Mouse (Mus musculus) kidney, adult 11 months (tissue): ENCODE measurements around the gene Apc2.

Experiments used
- DNase-seq: peaks from one replicate; pipeline ENCODE4 v3.0.0; 2022

The Apc2 gene

DNA sequence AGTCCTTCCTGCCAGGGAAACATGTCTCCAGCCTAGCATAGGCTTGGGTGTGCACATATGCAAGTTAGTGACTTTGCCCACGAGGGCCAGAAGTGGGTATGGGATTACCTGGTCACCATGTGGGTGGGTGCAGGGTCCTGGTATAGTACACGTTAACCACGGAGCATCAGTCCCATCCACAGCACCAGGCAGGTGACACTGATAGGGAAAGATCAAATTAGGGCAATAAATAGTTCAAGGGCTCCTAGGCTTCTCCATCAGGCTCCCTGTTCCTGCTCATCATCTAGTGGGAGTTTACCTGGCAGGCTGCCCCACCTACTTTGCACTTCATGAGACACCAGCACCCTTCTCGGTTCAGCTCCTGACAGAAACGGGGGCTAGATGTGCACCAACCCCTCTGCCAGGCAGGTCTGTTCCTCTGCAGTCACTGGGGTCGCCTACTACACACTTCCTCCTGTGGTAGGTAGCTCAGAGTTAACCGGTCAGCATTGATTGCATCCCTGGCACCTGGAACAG, 931 bp upstream of the Apc2 start:
- no peak for DNase-seq

DNA sequence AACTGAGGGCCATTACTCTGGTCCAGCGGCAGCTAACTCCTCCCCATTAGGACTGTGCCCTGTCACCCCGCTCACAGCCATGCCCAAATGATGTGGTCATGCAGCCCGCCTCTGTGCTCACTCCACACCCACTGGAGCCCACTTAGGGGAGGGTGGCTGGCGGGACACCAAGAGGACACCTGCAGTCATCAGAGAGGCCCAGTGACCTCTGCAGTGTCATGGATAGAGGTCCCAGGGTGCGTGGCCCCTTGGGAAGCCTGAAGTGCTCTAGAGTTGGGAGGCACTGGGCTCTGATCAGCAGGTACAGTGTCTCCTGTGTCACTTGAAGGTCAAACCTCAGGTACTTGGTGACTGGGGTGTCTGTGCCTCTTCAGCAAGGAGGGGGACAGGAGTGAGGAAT, 1.0 kb downstream of the Apc2 start:
- no peak for DNase-seq

DNA sequence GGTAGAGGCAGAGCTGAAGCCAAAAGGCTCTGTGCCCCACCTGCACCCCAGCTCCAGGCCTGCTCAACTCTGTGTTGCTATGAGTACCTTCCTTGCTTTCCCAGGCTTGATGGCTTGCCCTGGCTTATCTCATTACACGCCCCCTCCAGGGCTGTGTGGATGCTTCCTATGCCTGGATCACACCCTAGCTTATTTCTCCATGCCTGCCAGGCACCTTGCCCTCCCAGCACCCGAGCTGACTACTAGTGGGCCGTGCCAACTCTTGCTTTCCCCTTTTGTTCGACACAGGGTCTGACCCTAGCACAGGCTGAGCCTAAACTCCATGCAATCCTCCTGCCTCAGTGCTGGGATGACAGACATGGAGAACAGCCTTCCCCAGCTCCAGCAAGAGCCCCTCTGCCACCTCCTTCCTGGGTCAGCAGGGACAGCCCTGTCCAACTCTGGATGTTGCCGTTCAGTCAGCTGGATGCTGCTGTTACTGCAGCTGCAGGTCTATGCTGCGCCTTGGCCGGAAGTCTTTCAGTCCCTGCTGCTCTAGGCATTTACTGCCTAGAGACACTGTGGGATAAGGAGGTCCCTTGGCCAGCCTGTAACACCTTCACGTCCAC, 1.9 kb downstream of the Apc2 start:
- DNase-seq: no peak

DNA sequence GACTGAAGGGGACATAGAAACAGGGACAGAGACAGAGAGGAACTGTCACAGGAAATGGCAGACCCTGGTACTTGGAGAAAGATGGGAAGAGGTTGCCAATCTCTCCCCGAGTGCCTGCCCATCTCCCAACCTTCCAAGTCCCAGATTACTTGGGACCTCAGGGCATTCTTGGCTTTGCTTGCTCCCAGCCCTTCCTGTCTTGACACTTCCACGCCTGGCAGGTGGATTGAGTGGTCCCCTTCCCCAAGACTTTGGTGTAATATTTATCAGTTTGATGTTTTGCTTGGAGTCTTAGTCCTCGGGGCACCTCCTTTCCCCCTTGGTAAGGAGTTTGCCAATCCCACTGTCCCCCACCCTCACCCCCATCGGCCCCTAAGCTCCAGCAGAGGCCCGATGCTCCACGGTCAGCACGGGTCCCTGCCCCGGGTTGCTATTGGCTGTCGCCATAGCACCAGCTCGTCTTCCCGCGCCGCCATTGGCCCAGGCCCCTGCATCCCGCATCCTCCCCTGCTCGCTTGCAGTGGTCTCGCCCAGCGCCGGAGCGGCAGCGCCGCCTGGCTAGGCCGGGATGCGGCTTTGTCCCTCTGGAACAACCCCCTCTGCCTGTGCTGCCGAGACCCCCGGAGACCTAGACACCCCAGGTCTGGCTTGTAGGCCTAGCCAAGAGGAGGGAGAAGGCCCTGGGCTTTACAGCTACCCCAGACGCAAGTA, 2.9 kb downstream of the Apc2 start:
- no peak for DNase-seq

DNA sequence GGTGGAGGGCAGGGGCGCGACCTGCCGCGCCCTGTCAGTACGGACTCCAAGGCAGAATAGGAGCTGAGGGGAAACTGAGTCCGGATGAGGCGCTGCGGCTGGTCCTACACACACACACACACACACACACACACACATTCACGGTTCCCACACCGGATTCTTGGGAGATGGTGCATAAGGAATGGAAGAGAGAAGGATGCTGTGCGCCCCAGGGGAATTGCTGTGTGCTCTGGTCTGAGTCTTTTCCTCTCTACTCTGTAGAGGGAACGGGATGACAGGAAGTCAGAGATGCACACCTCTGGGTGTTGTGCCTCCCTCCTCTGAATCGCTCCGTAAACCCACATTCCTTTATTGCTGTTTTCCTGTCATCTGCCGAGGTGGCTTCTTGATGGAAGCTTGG, 3.5 kb downstream of the Apc2 start:
- DNase-seq: no peak

DNA sequence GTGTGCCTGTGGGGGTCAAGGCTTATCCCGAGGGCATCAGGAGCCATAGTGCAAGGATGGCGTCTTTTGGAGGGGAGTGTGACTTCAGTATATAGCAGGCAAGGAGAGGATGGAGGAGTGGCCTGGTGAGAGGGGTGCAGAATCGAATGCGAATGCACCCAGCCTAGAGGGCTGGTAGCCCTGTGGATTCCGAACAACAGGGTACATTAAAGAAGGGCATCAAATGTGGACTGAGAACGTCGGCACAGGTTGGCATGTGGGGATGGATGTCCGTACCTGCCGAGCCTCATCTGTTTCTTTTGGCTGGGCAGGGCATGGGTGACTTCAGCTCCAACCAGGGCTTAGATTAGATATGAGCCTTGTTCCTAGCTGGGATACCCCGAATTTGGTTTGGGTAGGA, 4.0 kb downstream of the Apc2 start:
- DNase-seq: no peak

DNA sequence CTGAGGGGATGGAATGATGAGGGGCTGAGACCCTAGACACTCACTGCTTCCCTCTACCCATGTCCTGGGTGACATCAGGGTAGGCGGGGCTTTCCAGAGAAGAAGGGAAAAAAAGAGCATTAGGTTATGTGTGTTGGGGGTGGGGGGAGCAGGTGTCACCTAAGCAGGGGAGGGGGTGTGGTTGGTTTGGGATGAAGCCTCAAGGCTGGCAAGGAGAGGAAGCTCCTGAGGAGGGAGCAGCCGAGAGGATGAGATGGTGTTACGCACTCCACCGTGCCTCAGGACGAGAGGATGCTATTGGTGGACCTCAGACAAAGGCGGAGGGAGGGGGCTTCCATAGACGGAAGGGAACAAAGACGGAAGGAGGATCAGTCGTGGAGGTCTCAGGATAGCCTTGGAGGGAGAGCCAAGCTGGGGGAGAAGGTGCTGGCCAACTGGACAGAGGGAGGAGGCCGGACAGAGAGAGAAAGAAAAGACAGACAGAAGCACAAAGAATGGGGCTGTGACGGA, 5.0 kb downstream of the Apc2 start:
- DNase-seq: no peak

DNA sequence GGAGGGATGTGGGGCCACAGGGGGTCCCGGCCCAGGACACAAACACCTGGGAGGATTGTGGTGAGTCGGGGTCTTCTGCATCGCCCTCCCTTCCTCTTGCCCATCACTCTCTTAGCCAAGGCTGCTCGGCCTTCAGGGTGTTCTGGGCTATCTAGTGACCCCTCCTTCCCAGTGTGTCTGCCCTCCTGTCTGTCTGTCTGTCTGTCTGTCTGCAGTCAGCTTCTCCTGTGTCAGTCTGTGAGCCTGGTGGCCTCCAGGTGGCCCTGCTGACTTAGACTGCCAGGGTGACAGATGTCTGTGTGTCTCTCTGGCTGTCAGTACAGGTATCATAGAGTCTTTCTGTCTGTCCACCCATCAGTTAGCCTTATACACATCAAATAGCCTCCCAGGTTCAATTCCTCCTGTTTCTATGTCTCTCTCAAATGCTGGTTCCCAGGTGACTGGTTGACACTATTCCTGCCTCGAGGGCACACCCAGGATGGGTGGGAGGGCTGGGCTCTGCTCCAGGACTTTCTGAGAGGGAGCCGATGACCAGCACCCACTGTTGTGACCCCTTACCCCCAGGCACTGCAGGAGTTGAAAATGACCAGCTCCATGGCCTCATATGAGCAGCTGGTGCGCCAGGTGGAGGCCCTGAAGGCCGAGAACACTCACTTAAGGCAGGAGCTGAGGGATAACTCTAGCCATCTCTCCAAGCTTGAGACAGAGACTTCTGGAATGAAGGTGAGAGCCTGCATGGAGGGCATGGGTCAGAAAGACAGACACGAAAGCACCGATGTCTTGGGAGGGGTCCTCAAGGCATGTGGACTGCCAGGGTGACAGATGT, 5.7 kb downstream of the Apc2 start:
- no peak for DNase-seq

DNA sequence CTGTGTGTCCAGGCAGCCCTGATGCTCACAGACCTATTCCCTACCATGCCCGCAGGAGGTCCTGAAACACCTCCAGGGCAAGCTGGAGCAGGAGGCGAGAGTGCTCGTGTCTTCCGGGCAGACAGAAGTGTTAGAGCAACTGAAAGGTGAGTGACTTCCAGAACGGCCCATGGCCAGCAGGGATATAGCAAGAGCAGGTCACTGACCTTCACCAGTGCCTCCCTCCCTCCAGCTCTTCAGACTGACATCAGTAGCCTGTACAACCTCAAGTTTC, 6.2 kb downstream of the Apc2 start:
- DNase-seq: no peak

DNA sequence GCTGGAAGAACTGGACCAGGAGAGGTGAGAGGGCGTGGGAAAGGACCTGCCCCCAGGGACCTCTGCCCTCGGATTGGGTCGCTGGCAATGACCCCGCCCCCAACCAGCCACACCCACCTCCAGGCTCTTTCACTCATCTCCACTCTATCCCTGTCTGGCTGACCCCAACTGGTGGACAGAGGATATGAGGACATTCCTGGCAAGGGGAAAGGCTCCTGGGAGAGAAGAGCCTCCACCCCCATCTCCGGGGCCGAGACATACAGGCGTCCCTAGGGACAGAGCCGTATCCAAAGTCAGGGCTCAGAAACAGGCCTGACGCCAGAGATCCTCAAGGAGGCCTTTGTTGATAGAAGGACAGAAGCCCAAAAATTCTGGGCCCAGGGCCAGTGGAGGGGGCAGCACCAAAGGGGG, 6.7 kb downstream of the Apc2 start:
- DNase-seq: peak; percentile 72

DNA sequence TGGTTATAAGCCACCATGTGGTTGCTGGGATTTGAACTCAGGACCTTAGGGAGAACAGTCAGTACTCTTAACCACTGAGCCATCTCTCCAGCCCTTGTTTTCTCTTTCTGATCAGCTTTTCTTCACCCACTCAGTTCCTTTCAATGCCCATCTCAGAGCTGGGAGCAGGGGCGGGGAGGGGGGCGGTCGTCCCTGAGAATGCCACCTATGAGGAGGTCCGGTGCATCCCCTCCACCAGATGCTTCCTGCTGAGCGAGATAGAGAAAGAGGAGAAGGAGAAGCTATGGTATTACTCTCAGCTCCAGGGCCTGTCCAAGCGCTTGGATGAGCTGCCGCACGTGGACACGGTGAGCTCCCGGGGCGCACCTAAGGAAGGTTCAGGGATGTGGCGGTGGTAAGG, 8.7 kb downstream of the Apc2 start:
- DNase-seq: no peak

DNA sequence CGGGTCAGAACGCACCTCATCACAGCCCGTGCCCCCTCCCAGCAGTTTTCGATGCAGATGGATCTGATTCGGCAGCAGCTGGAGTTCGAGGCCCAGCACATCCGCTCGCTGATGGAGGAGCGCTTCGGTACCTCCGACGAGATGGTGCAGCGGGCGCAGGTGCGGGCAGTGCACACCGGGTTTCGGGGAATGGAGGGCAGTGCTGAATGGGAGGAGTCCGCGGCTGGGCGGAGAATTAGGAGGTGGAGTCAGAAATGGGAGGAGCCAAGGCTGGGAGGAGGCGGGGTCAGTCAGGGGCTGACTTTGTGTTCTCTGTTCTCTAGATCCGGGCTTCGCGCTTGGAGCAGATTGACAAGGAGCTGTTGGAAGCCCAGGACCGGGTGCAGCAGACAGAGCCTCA, 9.1 kb downstream of the Apc2 start:
- DNase-seq: no peak

DNA sequence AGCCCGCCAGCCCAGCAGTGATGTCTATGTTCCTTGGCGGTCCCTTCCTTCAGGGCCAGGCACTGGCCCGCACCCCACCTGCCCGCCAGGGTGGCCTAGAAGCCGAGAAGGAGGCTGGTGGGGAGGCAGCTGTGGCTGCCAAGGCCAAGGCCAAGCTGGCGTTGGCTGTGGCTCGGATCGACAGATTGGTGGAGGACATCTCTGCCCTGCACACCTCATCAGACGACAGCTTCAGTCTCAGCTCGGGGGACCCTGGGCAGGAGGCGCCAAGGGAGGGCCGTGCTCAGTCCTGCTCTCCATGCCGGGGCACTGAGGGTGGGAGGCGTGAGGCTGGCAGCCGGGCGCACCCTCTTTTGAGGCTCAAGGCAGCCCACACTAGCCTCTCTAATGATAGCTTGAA, 15.8 kb downstream of the Apc2 start:
- no peak for DNase-seq

DNA sequence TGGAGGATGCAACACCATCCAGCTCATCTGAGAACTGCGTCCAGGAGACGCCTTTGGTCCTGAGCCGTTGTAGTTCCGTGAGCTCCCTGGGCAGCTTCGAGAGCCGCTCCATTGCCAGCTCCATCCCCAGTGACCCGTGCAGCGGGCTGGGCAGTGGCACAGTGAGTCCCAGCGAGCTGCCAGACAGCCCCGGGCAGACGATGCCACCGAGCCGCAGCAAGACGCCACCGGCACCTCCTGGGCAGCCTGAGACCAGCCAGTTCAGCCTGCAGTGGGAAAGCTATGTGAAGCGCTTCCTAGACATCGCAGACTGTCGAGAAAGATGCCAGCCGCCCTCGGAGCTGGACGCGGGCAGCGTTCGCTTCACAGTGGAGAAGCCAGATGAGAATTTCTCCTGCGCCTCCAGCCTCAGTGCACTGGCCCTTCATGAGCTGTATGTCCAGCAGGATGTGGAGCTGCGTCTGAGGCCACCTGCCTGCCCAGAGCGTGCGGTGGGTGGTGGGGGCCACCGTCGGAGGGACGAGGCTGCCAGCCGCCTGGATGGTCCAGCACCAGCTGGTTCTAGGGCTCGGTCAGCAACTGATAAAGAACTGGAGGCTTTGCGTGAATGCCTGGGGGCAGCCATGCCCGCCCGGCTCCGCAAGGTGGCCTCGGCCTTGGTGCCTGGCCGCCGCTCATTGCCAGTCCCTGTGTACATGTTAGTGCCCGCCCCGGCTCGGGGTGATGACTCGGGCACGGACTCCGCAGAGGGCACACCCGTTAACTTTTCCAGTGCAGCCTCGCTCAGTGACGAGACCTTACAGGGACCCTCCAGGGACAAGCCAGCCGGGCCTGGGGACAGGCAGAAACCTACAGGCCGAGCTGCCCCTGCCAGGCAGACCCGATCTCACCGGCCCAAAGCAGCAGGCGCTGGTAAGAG, 17.1 kb downstream of the Apc2 start:
- no peak for DNase-seq

DNA sequence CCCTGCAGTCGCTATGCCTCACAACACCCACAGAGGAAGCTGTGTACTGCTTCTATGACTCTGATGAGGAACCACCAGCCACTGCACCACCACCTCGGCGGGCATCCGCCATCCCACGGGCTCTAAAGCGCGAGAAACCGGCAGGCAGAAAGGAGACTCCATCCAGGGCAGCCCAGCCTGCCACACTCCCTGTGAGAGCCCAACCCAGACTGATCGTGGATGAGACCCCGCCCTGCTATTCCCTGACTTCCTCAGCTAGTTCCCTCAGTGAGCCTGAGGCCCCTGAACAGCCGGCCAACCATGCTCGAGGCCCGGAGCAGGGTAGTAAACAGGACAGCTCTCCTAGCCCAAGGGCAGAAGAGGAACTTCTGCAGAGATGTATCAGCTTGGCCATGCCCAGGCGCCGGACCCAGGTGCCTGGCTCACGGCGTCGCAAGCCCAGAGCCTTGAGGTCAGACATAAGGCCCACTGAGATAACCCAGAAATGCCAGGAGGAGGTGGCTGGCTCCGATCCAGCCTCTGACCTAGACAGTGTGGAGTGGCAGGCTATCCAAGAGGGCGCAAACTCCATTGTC, 17.9 kb downstream of the Apc2 start:
- no peak for DNase-seq

DNA sequence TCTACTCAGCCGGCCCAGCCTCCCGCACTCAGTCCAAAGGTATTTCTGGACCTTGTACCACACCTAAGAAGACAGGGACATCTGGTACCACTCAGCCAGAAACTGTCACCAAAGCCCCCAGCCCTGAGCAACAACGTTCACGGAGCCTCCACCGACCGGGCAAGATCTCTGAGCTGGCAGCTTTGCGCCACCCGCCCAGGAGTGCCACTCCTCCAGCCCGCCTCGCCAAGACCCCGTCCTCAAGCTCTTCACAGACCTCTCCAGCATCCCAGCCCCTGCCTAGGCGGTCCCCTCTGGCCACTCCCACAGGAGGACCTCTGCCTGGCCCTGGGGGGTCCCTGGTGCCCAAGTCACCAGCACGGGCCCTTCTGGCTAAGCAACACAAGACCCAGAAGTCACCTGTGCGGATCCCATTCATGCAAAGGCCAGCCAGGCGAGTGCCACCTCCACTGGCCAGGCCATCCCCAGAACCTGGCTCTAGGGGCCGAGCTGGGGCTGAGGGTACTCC, 18.8 kb downstream of the Apc2 start:
- no peak for DNase-seq

DNA sequence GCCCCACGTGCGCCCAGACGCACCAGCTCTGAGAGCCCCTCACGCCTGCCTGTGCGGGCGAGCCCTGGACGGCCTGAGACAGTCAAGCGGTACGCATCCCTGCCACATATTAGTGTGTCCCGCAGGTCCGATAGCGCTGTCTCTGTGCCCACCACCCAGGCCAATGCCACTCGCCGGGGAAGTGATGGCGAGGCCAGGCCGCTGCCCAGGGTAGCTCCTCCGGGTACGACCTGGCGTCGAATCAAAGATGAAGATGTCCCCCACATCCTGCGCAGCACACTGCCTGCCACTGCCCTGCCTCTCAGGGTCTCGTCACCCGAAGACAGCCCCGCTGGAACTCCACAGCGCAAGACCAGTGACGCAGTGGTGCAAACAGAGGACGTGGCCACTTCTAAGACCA, 19.5 kb downstream of the Apc2 start:
- DNase-seq: no peak

DNA sequence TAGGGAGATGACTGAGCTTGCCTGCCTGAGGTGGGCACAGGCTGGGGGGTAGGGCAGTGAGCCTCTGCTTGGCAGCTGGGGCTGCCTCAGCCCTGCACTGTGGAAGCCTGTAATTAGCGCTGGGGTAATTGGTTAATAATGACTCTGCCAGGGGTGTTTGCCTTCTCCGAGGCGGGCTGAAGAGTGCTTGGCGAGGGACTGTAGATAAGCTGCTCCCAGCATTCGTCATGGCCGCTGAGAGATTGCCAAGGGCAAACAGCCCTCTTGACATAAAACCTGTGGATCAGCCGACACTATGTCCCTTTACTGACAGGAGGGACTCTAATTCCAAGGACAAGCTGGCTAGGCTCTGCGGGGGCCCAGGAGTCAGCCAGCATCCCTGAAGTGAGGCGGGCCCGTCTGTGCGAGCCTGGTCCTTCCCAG, 20.6 kb downstream of the Apc2 start:
- DNase-seq: no peak

DNA sequence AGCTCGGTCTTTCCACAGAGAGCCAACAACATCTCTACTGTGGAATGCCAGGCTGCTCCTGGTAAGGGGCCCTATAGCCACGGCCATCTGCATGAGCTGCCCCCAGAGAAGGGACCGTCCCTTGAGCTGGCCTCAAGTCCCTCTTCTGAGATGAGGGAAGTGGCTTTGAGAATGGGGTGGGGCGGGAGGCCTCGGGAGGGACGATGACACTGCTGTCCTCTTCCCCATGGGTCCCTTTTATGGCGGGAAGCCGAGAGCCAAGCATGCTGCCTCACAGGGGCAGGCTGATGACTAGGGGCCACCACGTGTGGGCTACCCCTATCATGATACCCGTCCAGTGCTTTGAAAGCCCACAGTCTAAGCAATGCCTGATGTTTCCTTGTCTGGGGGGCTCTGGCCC, 21.2 kb downstream of the Apc2 start:
- DNase-seq: no peak

DNA sequence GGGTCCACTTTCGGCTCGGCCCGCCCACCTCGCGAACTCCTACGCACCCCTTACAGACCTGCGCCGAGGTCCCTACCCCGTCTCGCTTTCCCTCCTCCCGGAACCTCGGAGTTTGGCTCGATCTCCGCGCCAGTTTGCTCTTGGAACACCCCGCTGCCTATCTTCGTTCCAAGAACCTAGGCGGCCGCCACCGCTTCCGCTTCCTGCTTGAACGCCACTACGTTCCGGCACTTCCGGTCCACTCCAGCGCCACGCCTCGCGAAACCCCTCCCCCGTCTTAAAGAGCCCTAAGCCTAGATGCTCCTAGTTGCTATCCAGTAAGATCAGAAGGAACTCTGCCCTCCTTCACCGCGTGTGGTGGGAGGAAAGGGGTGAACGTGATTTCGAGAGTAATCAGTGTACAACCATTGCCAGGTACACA, 24.6 kb downstream of the Apc2 start, which contains the start of gene 2310011J03Rik:
TSS of gene 2310011J03Rik (minus strand) at position 198 of the 421 bp plus-strand sequence.
- peak; percentile 93 for DNase-seq

DNA sequence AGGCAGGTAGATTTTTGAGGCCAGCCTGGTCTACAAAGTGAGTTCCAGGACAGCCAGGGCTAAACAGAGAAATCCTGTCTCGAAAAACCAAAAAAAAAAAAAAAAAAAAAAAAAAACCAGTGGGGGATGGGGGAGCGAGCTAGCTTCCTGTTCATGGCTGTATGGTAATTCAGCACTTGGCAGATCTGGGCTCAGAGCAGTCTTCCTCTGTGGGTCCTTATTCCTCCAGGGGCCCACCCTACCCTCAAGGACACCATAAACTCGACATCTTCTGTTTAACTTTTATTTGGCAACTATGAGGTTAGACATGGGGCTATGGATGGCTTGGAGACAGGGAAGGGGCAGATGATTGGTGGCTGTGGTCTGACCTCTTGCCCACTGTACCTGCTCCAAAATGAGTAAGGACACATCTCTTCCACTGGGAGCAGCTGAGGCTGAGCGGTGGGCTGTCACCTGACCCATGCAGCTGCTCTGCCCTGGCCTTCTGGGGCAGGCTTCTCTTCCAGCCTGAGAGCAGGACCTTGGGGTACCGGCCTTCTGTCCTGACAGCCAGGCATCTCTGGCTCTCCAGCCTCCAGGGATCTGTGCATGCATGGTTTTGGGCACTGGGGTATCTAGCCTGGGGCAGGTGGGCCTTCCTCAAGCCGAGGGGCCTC, 25.4 kb downstream of the Apc2 start:
- DNase-seq: no peak
